Mouse (Mus musculus): ENCODE data around the gene Mrpl33.

GRCm38 (mm10) chr5:31644847-31645246, 48.1 kb downstream of the Mrpl33 start:
- TF ChIP-seq CTCF (IDR thresholded peaks at IDR 0.05; ENCODE audit: low read depth, low read length) (no peak), POLR2A (IDR thresholded peaks at IDR 0.05; ENCODE audit: borderline replicate concordance, low read depth, low read length) (no peak)

All from bone marrow macrophage, adult 2 months (primary cell).